Mouse (Mus musculus) CD8-positive naive resting alpha-beta T cell, adult 2 months (primary cell): ENCODE data around the gene Olfr1002.
"Not testable (repeated sequence)": the region's sequence is repeated elsewhere in the genome, so short reads cannot be mapped to it uniquely, and the experiment has no call there.

Experiments
- DNase-seq, 2 experiments: peaks; one replicate each; pipeline ENCODE4 v3.0.0; 2022; ENCODE audit warnings: low read depth in 2 of 2, low spot score in 2 of 2

The Olfr1002 gene

DNA sequence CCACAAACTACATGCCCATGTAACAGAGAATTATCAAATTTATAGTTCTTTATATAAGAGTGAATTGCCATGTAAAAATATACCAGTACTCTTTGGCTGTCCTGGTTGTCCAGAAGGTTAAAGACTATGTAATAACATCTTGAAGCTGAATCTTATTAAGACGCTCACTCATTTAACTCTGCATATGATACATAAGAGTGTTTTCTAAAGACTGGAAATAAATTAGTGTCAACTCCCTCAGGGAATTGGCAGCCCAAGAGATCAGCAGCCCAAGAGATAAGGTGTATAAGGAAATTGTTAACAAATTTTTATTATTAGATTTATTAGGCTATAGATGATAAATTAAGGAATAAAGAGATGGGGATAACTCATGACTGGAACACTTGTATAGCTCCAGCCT lies at the start of gene Olfr1002:
TSS of gene Olfr1002 (minus strand) at position 101 of the 400 bp plus-strand sequence.
- no peak for DNase-seq

DNA sequence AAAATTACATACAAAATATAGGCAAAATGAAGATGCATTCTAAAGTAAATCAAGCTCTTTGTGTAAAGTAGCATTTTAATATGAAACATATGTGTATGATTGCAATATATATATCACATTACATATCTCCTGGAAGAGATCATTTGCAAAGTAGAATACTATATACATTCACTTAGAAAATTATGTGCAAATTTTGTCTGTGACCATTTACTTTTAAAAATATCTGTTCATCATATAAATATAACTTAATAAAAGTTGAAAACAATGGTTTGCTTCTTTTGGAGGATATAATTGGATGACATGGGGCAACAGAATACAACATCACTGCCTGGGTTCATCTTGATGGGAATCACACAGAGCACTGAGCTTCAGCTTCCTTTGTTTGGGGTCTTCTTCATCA lies 38.6 kb upstream of the Olfr1002 start, which contains the start of gene Olfr1008:
TSS of gene Olfr1008 (plus strand) at position 301 of the 400 bp plus-strand sequence.
- no peak for DNase-seq

DNA sequence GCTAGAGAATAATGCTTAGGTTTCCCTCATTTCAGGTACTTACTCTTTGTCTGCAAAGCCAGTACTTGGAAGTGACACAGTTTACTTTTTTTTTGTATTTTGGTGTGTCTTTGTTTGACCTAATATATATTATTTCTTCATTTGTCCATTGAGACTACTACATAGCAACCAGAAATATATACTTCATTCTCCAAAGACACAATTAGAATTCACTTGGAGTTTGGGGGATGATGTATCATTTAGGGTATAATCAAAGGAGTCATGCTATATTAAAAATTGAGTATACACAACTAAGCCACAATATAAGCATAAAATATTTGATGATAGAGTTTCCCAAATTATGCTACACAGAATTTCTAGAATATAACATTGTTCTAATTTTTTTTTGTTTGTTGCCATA lies 28.2 kb upstream of the Olfr1002 start, which contains the start of gene Olfr1006:
TSS of gene Olfr1006 (minus strand) at position 101 of the 400 bp plus-strand sequence.
- no peak for DNase-seq

DNA sequence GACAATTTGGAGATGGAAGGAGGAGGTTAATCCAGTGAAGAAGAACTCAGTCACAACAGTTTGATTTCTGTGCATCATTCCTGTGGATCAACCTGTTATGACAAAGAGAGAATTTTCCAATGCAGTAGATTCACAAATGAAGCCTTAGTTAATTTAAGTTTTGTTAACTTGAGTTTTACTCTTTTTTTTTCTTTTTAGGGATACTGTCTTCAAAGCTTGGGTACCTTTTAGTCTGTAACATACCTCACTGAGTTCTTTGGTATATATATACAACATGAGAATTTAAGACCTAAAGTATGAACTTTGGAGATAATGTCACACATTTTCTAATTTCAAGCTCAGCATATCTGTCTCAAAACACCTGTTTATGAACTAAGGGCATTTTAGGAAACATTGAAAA lies 13.9 kb upstream of the Olfr1002 start, which contains the start of gene Olfr154:
TSS of gene Olfr154 (minus strand) at position 101 of the 400 bp plus-strand sequence.
- DNase-seq, result not testable (repeated sequence)

DNA sequence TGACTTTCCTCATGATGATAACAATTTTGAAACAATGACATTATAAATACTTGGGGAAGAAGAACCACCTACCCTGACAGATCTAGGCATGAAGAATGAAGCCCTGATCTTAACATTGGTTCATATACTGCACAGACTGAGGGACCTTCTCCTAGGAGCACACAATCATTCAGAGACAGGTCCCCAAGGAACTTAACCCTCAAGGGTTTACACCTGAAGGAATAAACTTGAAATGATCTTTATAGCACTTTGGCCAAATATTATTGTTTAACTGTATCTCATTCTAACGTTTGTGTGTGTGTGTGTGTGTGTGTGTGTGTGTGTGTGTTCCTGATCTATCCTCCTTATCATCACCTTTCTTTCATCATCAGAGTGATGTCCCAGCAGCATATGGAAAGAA lies 38.7 kb downstream of the Olfr1002 start, which contains the start of gene Olfr1000:
TSS of gene Olfr1000 (minus strand) at position 101 of the 400 bp plus-strand sequence.
- DNase-seq, result no peak
